Mouse (Mus musculus) heart, embryonic 16.5 days (tissue): Measurements from ENCODE around the gene Ulk4. TPM values are rescaled to one million over a fixed set of nuclear protein-coding genes. Genes with fewer than 3 reads are reported as not detected.

Source experiments
- ATAC-seq: fragments of 200-750 bp; cut with Nextera tagmentation; replicated peaks from 2 replicates; pipeline ENCODE4 v1.8.0; 2017; ENCODE audit warnings: moderate number of reproducible peaks; ENCODE audit not compliant: insufficient read depth, low FRiP score; ENCODE audit errors: extremely low read depth
- H3K27ac ChIP-seq: fragments of 300-500 bp; sonication (generic); 2 replicates; pipeline ENCODE4 v1.5.1; 2014; ENCODE audit warnings: mild to moderate bottlenecking, low read length, control low read depth, moderate library complexity
- H3K27me3 ChIP-seq: fragments of 300-500 bp; sonication (generic); 2 replicates; pipeline ENCODE4 v1.6.1; 2014; ENCODE audit warnings: low read length, mixed read lengths; ENCODE audit not compliant: control insufficient read depth, insufficient read depth
- H3K36me3 ChIP-seq: fragments of 300-500 bp; sonication (generic); 2 replicates; pipeline ENCODE4 v1.6.1; 2014; ENCODE audit not compliant: control insufficient read depth, insufficient read depth
- H3K4me1 ChIP-seq: fragments of 300-500 bp; sonication (generic); 2 replicates; pipeline ENCODE4 v1.6.1; 2014; ENCODE audit warnings: low read length, mixed read lengths; ENCODE audit not compliant: control insufficient read depth, insufficient read depth
- H3K4me2 ChIP-seq: fragments of 300-500 bp; sonication (generic); 2 replicates; pipeline ENCODE4 v1.6.1; 2014; ENCODE audit warnings: low read depth, mild to moderate bottlenecking, control low read depth, low read length
- H3K4me3 ChIP-seq: fragments of 300-500 bp; sonication (generic); 2 replicates; pipeline ENCODE4 v1.5.1; 2014; ENCODE audit warnings: mild to moderate bottlenecking, control low read depth, low read length
- H3K9ac ChIP-seq: fragments of 300-500 bp; sonication (generic); 2 replicates; pipeline ENCODE4 v1.6.1; 2014; ENCODE audit warnings: low read length, control low read depth
- H3K9me3 ChIP-seq: fragments of 300-500 bp; sonication (generic); replicated peaks from 2 replicates; pipeline ENCODE4 v1.6.1; 2016; ENCODE audit warnings: low read length; ENCODE audit not compliant: control insufficient read depth
- WGBS: fragments of 180-500 bp; shearing (Covaris S2); extraction: QIAGEN DNeasy Blood & Tissue Kit; methylation state at CpG from one replicate; pipeline ENCODE4 v1.1.7; 2014; 5-methylcytosine and 5-hydroxymethylcytosine counted together
- polyA plus RNA-seq: library from polyadenylated mRNA; unstranded; fragments of >200 nt; fragmentation: Nextera tagmentation; extraction: Ambion mirVana; gene quantifications from 2 replicates; pipeline ENCODE4 v1.2.1, GENCODE M21; 2015

Ulk4 gene
- polyA plus RNA-seq, 1 experiment from 2014 or later, result 105 TPM

- Histone ChIP-seq H3K4me1 (no peaks in the 10 kb centered on the region), H3K36me3 (no peaks in the 10 kb centered on the region)
- ATAC-seq, result no peak
Measured at GRCm38 (mm10) chr9:121195106-121195505, 81.9 kb downstream of the Ulk4 start.

GRCm38 (mm10) chr9:121192601-121193370, 84.2 kb downstream of the Ulk4 start:
- ATAC-seq, result no peak
- Histone ChIP-seq H3K27me3 (no peaks in the 10 kb centered on the region), H3K9me3 (peaks cover 32% of the 10 kb centered on the region), H3K36me3 (no peaks in the 10 kb centered on the region), H3K4me2 (no peak overlapping the region), H3K9ac (no peak overlapping the region), H3K4me1 (no peaks in the 10 kb centered on the region), H3K27ac (no peak overlapping the region), H3K4me3 (no peak overlapping the region)
- 90% methylated on average over 26 of the region's 26 CpGs for WGBS

More at GRCm38 (mm10) chr9:121195106-121195505, 81.9 kb downstream of the Ulk4 start:
- H3K9ac ChIP-seq, result no peak overlapping the region
- WGBS, result 95% methylated on average over 4 of the region's 4 CpGs
- no peak overlapping the region for H3K4me2 ChIP-seq
- peaks cover 32% of the 10 kb centered on the region for H3K9me3 ChIP-seq
- no peak overlapping the region for H3K4me3 ChIP-seq
- H3K27me3 ChIP-seq, result no peaks in the 10 kb centered on the region
- H3K27ac ChIP-seq, result no peak overlapping the region

- Histone ChIP-seq H3K4me1 (peaks cover 5% of the 10 kb centered on the region; the same call in 1 of the 2 replicates), H3K9ac (no peak overlapping the region), H3K27ac (no peak overlapping the region), H3K4me3 (no peak overlapping the region), H3K4me2 (no peak overlapping the region), H3K27me3 (no peaks in the 10 kb centered on the region), H3K9me3 (peaks cover 10% of the 10 kb centered on the region), H3K36me3 (no peaks in the 10 kb centered on the region)
- no peak for ATAC-seq
- WGBS, result 78% methylated on average over 8 of the region's 8 CpGs
Measured at GRCm38 (mm10) chr9:121187811-121188210, 89.2 kb downstream of the Ulk4 start.

- no peak overlapping the region for H3K9ac ChIP-seq
- no peaks in the 10 kb centered on the region for H3K36me3 ChIP-seq
- H3K9me3 ChIP-seq, result no peaks in the 10 kb centered on the region
- H3K4me3 ChIP-seq, result no peak overlapping the region
- H3K27me3 ChIP-seq, result no peaks in the 10 kb centered on the region
- peaks cover 5% of the 10 kb centered on the region; the same call in 1 of the 2 replicates for H3K4me1 ChIP-seq
- no peak overlapping the region for H3K4me2 ChIP-seq
- H3K27ac ChIP-seq, result no peak overlapping the region
- no peak for ATAC-seq
- 37% methylated on average over 6 of the region's 6 CpGs for WGBS
Measured at GRCm38 (mm10) chr9:121185796-121186195, 91.2 kb downstream of the Ulk4 start.

- H3K9me3 ChIP-seq, result peaks cover 6% of the 10 kb centered on the region; the same call in 1 of the 2 replicates
- no peak overlapping the region for H3K9ac ChIP-seq
- no peaks in the 10 kb centered on the region for H3K27me3 ChIP-seq
- no peaks in the 10 kb centered on the region for H3K4me1 ChIP-seq
- no peak overlapping the region for H3K4me3 ChIP-seq
- no peaks in the 10 kb centered on the region for H3K36me3 ChIP-seq
- ATAC-seq, result no peak
- H3K27ac ChIP-seq, result no peak overlapping the region
- no peak overlapping the region for H3K4me2 ChIP-seq
- WGBS, result 80% methylated on average over 7 of the region's 7 CpGs
Measured at GRCm38 (mm10) chr9:121176350-121176749, 100.6 kb downstream of the Ulk4 start.

- no peak overlapping the region for H3K4me3 ChIP-seq
- H3K27me3 ChIP-seq, result no peaks in the 10 kb centered on the region
- no peaks in the 10 kb centered on the region for H3K4me1 ChIP-seq
- peaks cover 6% of the 10 kb centered on the region; the same call in 1 of the 2 replicates for H3K9me3 ChIP-seq
- H3K27ac ChIP-seq, result no peak overlapping the region
- 87% methylated on average over 11 of the region's 11 CpGs for WGBS
- no peaks in the 10 kb centered on the region for H3K36me3 ChIP-seq
- no peak overlapping the region for H3K9ac ChIP-seq
- ATAC-seq, result no peak
- no peak overlapping the region for H3K4me2 ChIP-seq
Measured at GRCm38 (mm10) chr9:121175201-121175600, 101.8 kb downstream of the Ulk4 start.

- Histone ChIP-seq H3K36me3 (no peaks in the 10 kb centered on the region), H3K4me2 (no peak overlapping the region), H3K9ac (no peak overlapping the region), H3K4me1 (no peaks in the 10 kb centered on the region), H3K9me3 (no peaks in the 10 kb centered on the region), H3K4me3 (no peak overlapping the region), H3K27ac (no peak overlapping the region), H3K27me3 (no peaks in the 10 kb centered on the region)
- 85% methylated on average over 6 of the region's 6 CpGs for WGBS
- no peak for ATAC-seq
Measured at GRCm38 (mm10) chr9:121172123-121172522, 104.9 kb downstream of the Ulk4 start.

GRCm38 (mm10) chr9:121171609-121172008, 105.4 kb downstream of the Ulk4 start:
- ATAC-seq, result no peak
- Histone ChIP-seq H3K27me3 (no peaks in the 10 kb centered on the region), H3K36me3 (no peaks in the 10 kb centered on the region), H3K4me2 (no peak overlapping the region), H3K9ac (no peak overlapping the region), H3K4me1 (no peaks in the 10 kb centered on the region), H3K4me3 (no peak overlapping the region), H3K27ac (no peak overlapping the region), H3K9me3 (no peaks in the 10 kb centered on the region)
- 68% methylated on average over 6 of the region's 6 CpGs for WGBS

GRCm38 (mm10) chr9:121164607-121165006, 112.4 kb downstream of the Ulk4 start:
- 77% methylated on average over 7 of the region's 7 CpGs for WGBS
- Histone ChIP-seq H3K36me3 (no peaks in the 10 kb centered on the region), H3K4me3 (no peak overlapping the region), H3K9me3 (peaks cover 2% of the 10 kb centered on the region; the same call in 1 of the 2 replicates), H3K9ac (no peak overlapping the region), H3K27ac (no peak overlapping the region), H3K27me3 (no peaks in the 10 kb centered on the region), H3K4me2 (no peak overlapping the region), H3K4me1 (no peaks in the 10 kb centered on the region)
- ATAC-seq, result no peak
